8 mouse cellular contexts compared by ENCODE assay signal in the genomic region with DNA sequence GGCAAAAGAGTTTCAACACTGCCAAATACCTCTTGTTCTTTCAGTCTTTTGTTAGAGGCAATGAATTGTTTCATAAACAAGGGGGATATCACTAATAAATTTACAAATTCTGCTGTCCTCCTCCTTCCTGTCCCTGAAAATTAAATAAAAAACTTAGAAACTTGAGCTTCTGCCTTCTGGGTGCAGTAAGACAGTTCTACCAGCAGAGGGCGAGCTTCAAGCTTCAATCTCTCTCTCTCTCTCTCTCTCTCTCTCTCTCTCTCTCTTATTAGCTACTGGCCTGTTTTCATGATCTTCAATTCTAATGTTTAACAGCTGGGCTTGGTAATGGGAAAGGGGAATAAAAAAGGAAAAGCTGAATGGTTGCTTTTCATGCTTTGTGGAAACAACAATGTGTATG.
DNase-seq lines count a peak whose midpoint lies in the region; ATAC-seq lines count a peak whose summit lies in the region.

No protein-coding gene starts in this region.

- H3K27ac ChIP-seq in heart, embryonic 11.5 days (ENCODE audit: low read depth, low read length): no peak overlapping the region
- H3K27ac ChIP-seq in limb, embryonic 10.5 days: no peak overlapping the region

- peak; percentile 11 to 33 for DNase-seq in heart, postnatal 14 days
- peak; percentile 44 for DNase-seq in right cerebral cortex, adult 18-20 months
- no peak for DNase-seq in right cerebral cortex, postnatal 25 days
- DNase-seq in cerebellum, adult 9-11 months: peak; percentile 66
- DNase-seq in limb, embryonic 10.5 days (ENCODE audit: low spot score): peak; percentile 53
- no peak for DNase-seq in natural killer cell, adult 2 months (ENCODE audit: low spot score in 2 of 2)
- DNase-seq in MN1 (ENCODE audit: low spot score): no peak

- H3K9ac ChIP-seq in heart, embryonic 11.5 days (ENCODE audit: low read depth, low read length): no peak overlapping the region

- 4% methylated on average over 1 of the region's 1 CpGs for WGBS in heart, embryonic 11.5 days (ENCODE audit: insufficient replicate concordance)
- WGBS in limb, embryonic 10.5 days: 0% methylated on average over 1 of the region's 1 CpGs

- H3K36me3 ChIP-seq in heart, embryonic 11.5 days (ENCODE audit: control insufficient read depth, insufficient read depth, low read length): no peaks in the 10 kb centered on the region
- no peaks in the 10 kb centered on the region for H3K36me3 ChIP-seq in limb, embryonic 10.5 days

- 0 out of 2 replicates have a peak, but pooled peaks cover 2% of the 10 kb centered on the region for H3K4me1 ChIP-seq in heart, embryonic 11.5 days (ENCODE audit: control insufficient read depth, insufficient read depth, low read length)
- peaks cover 21% of the 10 kb centered on the region for H3K4me1 ChIP-seq in limb, embryonic 10.5 days

- intact Hi-C loops in heart, postnatal 14 days (cut with DNase I): loop anchor here (2.0 to 10.0 kb wide), 3 partner anchors 145 to 1051 kb away; no protein-coding TSS in a partner anchor

- no peaks in the 10 kb centered on the region for H3K9me3 ChIP-seq in heart, embryonic 11.5 days (replicated peaks; ENCODE audit: control insufficient read depth, low read length)
- H3K9me3 ChIP-seq in limb, embryonic 10.5 days (replicated peaks): no peaks in the 10 kb centered on the region

- H3K27me3 ChIP-seq in heart, embryonic 11.5 days (ENCODE audit: control insufficient read depth, insufficient read depth, low read length): peaks cover 24% of the 10 kb centered on the region
- peaks cover 49% of the 10 kb centered on the region for H3K27me3 ChIP-seq in limb, embryonic 10.5 days (ENCODE audit: low read depth, poor library complexity, severe bottlenecking)

- no peak for ATAC-seq in heart, embryonic 11.5 days (replicated peaks; ENCODE audit: insufficient number of reproducible peaks, low FRiP score, low TSS enrichment)

- no peak overlapping the region for H3K4me2 ChIP-seq in heart, embryonic 11.5 days

- H3K4me3 ChIP-seq in heart, embryonic 11.5 days (ENCODE audit: low read depth, low read length): no peak overlapping the region
- H3K4me3 ChIP-seq in limb, embryonic 10.5 days: no peak overlapping the region

Comparison
In these comparisons a context has a peak if more than half of its experiments do, and no peak if none do; other contexts are left out.
1. DNase-seq: peak in heart, postnatal 14 days (2 of 2), right cerebral cortex, adult 18-20 months (single experiment), cerebellum, adult 9-11 months (single experiment) and limb, embryonic 10.5 days (single experiment); none in right cerebral cortex, postnatal 25 days (single experiment), natural killer cell, adult 2 months (0 of 2) and MN1 (single experiment).